Mouse (Mus musculus): Measurements from ENCODE around the gene Arhgap30.

GRCm38 (mm10) chr1:171382096-171382620 lies 6.6 kb upstream of the Arhgap30 start:
- TF ChIP-seq CTCF (conservative IDR thresholded peaks at IDR 0.05; ENCODE audit: insufficient read depth, insufficient read length, low read depth, low read length) (no peak), POLR2A (IDR thresholded peaks at IDR 0.05; ENCODE audit: low read depth, low read length) (no peak)

All from kidney, adult 2 months (tissue).